ENCODE assay signal across 8 mouse cellular contexts in the genomic region with DNA sequence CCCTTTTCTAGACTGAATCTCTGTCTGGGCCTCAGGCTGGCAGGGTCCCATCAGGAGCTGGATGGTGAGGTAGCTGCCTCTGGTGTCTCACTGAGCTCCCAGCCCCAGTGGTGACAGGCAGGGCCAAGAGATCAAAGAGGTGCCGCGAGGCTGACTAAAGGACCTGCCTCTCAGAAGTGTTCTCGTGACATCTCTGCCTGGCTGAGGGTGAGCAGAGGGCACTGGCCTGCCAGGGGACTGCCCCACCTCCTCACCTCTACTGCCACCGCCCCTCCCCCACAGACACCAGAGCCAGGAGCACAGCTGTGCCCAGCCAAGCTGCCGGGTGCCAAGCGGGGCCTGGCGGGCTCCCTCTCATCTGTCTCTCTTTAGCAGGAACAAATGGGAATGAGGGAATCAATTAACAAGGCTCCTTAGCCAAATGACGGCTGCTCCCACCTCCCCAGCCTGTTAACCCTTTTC. TPM values are rescaled to one million over a fixed set of nuclear protein-coding genes. Genes with fewer than 3 reads are reported as not detected.
A peak's percentile ranks its signal among the peaks of the same experiment; 100 is the strongest.
DNase-seq lines count a peak whose midpoint lies in the region; ATAC-seq and TF ChIP-seq lines count a peak whose summit lies in the region.

No protein-coding gene starts in this region.

- peaks cover 5% of the 10 kb centered on the region; the same call in 1 of the 2 replicates for H3K4me1 ChIP-seq in liver, adult 2 months (ENCODE audit: control insufficient read depth, insufficient read depth, low read length)
- no peaks in the 10 kb centered on the region for H3K4me1 ChIP-seq in liver, postnatal 0 days (ENCODE audit: insufficient read depth)
- peaks cover 35% of the 10 kb centered on the region for H3K4me1 ChIP-seq in forebrain, postnatal 0 days (ENCODE audit: insufficient read depth)
- peaks cover 35% of the 10 kb centered on the region for H3K4me1 ChIP-seq in heart, postnatal 0 days (ENCODE audit: control insufficient read depth, insufficient read depth)
- H3K4me1 ChIP-seq in lung, postnatal 0 days (ENCODE audit: insufficient read depth, low read depth, low read length), result peaks cover 12% of the 10 kb centered on the region

- no peak overlapping the region for H3K4me3 ChIP-seq in liver, adult 2 months (ENCODE audit: insufficient read depth, low read depth, low read length)
- no peak overlapping the region for H3K4me3 ChIP-seq in liver, postnatal 0 days (ENCODE audit: low read depth, low read length)
- no peak overlapping the region for H3K4me3 ChIP-seq in forebrain, postnatal 0 days (ENCODE audit: low read depth, low read length)
- no peak overlapping the region for H3K4me3 ChIP-seq in heart, postnatal 0 days (ENCODE audit: low read depth, low read length)
- no peak overlapping the region for H3K4me3 ChIP-seq in lung, postnatal 0 days (ENCODE audit: low read depth, low read length)

- no peak overlapping the region for H3K9ac ChIP-seq in liver, adult 2 months (ENCODE audit: low read depth, low read length)
- H3K9ac ChIP-seq in liver, postnatal 0 days (replicated peaks), result no peak overlapping the region
- H3K9ac ChIP-seq in forebrain, postnatal 0 days, result no peak overlapping the region; the same call in 1 of the 2 replicates
- H3K9ac ChIP-seq in heart, postnatal 0 days (replicated peaks; ENCODE audit: low read depth, low read length), result no peak overlapping the region
- H3K9ac ChIP-seq in lung, postnatal 0 days (replicated peaks; ENCODE audit: low read depth), result no peak overlapping the region

- H3K4me2 ChIP-seq in liver, postnatal 0 days (ENCODE audit: low read depth, low read length), result no peak overlapping the region
- H3K4me2 ChIP-seq in forebrain, postnatal 0 days (ENCODE audit: low read depth), result no peak overlapping the region
- H3K4me2 ChIP-seq in heart, postnatal 0 days (ENCODE audit: low read depth, low read length), result no peak overlapping the region
- no peak overlapping the region for H3K4me2 ChIP-seq in lung, postnatal 0 days (replicated peaks; ENCODE audit: low read depth, low read length)

- no peaks in the 10 kb centered on the region for H3K9me3 ChIP-seq in liver, postnatal 0 days (ENCODE audit: low read length)
- no peaks in the 10 kb centered on the region for H3K9me3 ChIP-seq in forebrain, postnatal 0 days (ENCODE audit: low read length)
- H3K9me3 ChIP-seq in heart, postnatal 0 days (replicated peaks; ENCODE audit: control insufficient read depth, low read length), result no peaks in the 10 kb centered on the region
- H3K9me3 ChIP-seq in lung, postnatal 0 days (ENCODE audit: low read length), result no peaks in the 10 kb centered on the region

- no peaks in the 10 kb centered on the region for H3K36me3 ChIP-seq in liver, adult 2 months (ENCODE audit: control insufficient read depth, insufficient read depth, low read length)
- no peaks in the 10 kb centered on the region for H3K36me3 ChIP-seq in liver, postnatal 0 days (replicated peaks; ENCODE audit: insufficient read depth, low read length)
- no peaks in the 10 kb centered on the region for H3K36me3 ChIP-seq in forebrain, postnatal 0 days (ENCODE audit: insufficient read depth)
- H3K36me3 ChIP-seq in heart, postnatal 0 days (replicated peaks; ENCODE audit: control insufficient read depth, insufficient read depth, low read length), result no peaks in the 10 kb centered on the region
- H3K36me3 ChIP-seq in lung, postnatal 0 days (ENCODE audit: insufficient read depth, low read length), result no peaks in the 10 kb centered on the region

- H3K79me2 ChIP-seq in liver, adult 2 months (ENCODE audit: control insufficient read depth, insufficient read depth, low read length), result no peaks in the 10 kb centered on the region

- no peak for ATAC-seq in liver, postnatal 0 days
- ATAC-seq in forebrain, postnatal 0 days, result peak; percentile 72
- peak; percentile 93 for ATAC-seq in heart, postnatal 0 days (ENCODE audit: insufficient read depth, low read depth)
- peak; percentile 61 for ATAC-seq in lung, postnatal 0 days

- H3K27ac ChIP-seq in liver, adult 2 months (replicated peaks; ENCODE audit: insufficient read depth, low read depth, low read length), result no peak overlapping the region
- H3K27ac ChIP-seq in liver, postnatal 0 days (ENCODE audit: low read depth), result no peak overlapping the region
- H3K27ac ChIP-seq in forebrain, postnatal 0 days (ENCODE audit: low read depth, low read length), result peak overlapping the region; percentile 83
- H3K27ac ChIP-seq in heart, postnatal 0 days (ENCODE audit: low read depth), result peak overlapping the region; percentile 85
- H3K27ac ChIP-seq in lung, postnatal 0 days (ENCODE audit: low read length), result peak overlapping the region; percentile 43

- no peak for TF ChIP-seq EP300 in liver, postnatal 0 days (IDR thresholded peaks at IDR 0.05; ENCODE audit: low read depth)
- TF ChIP-seq EP300 in heart, postnatal 0 days (IDR thresholded peaks at IDR 0.05; ENCODE audit: low read depth), result peak; percentile 97
- no peak for TF ChIP-seq EP300 in lung, postnatal 0 days (IDR thresholded peaks at IDR 0.05)

- DNase-seq in liver, adult 2 months (ENCODE audit: extremely low read depth, low read depth, low spot score), result peak; percentile 88
- no peak for DNase-seq in liver, postnatal 0 days
- DNase-seq in forebrain, postnatal 0 days, result peak; percentile 83
- DNase-seq in heart, postnatal 0 days (ENCODE audit: low spot score), result peak; percentile 98
- peak; percentile 71 to 83 for DNase-seq in kidney, postnatal 4 days
- peak; percentile 87 for DNase-seq in lung, postnatal 0 days (ENCODE audit: low spot score)
- peak; percentile 73 for DNase-seq in right cerebral cortex, postnatal 14 days
- DNase-seq in urinary bladder, postnatal 10 days (ENCODE audit: low spot score), result no peak

- H3K27me3 ChIP-seq in liver, adult 2 months (ENCODE audit: control insufficient read depth, insufficient read depth, low read length), result no peaks in the 10 kb centered on the region
- H3K27me3 ChIP-seq in liver, postnatal 0 days (ENCODE audit: insufficient read depth, low read length), result peaks cover 2% of the 10 kb centered on the region; the same call in 1 of the 2 replicates
- no peaks in the 10 kb centered on the region for H3K27me3 ChIP-seq in forebrain, postnatal 0 days (ENCODE audit: insufficient read depth, low read length)
- H3K27me3 ChIP-seq in heart, postnatal 0 days (ENCODE audit: control insufficient read depth, insufficient read depth, low read length), result peaks cover 5% of the 10 kb centered on the region
- H3K27me3 ChIP-seq in lung, postnatal 0 days (replicated peaks; ENCODE audit: insufficient read depth, low read length), result no peaks in the 10 kb centered on the region

- TF ChIP-seq POLR2A in liver, adult 2 months (IDR thresholded peaks at IDR 0.05; ENCODE audit: extremely low read depth, insufficient read depth, low read length), result no peak

- no peak for TF ChIP-seq CTCF in liver, adult 2 months (IDR thresholded peaks at IDR 0.05; ENCODE audit: low read depth, low read length)
- TF ChIP-seq CTCF in liver, postnatal 0 days (IDR thresholded peaks at IDR 0.05; ENCODE audit: low read depth), result no peak
- no peak for TF ChIP-seq CTCF in forebrain, postnatal 0 days (IDR thresholded peaks at IDR 0.05; ENCODE audit: low read depth)
- no peak for TF ChIP-seq CTCF in heart, postnatal 0 days (IDR thresholded peaks at IDR 0.05; ENCODE audit: low read depth)
- TF ChIP-seq CTCF in lung, postnatal 0 days (IDR thresholded peaks at IDR 0.05), result no peak

- 14% methylated on average over 8 of the region's 8 CpGs for WGBS in liver, adult 2 months
- WGBS in liver, postnatal 0 days (ENCODE audit: insufficient replicate concordance), result 38% methylated on average over 8 of the region's 8 CpGs
- WGBS in forebrain, postnatal 0 days, result 10% methylated on average over 8 of the region's 8 CpGs
- 12% methylated on average over 8 of the region's 8 CpGs for WGBS in heart, postnatal 0 days
- 6% methylated on average over 7 of the region's 8 CpGs for WGBS in lung, postnatal 0 days

RNA-seq across cellular contexts. Expression of a gene that starts 38.3 kb away (rescaled TPM):
- 0.07 TPM in 1 of 2 replicates, not detected in the other for total RNA-seq in liver, adult 2 months (2014; rRNA removed)
- 0.02 and 0.07 TPM in 2 replicates for polyA plus RNA-seq in liver, adult 2 months (2012; rRNA removed)
- polyA plus RNA-seq in liver, postnatal 0 days (2015; fragmentation: Nextera tagmentation; extraction: Ambion mirVana), result not detected in 2 replicates
- 40.8 and 44.0 TPM in 2 replicates for total RNA-seq in forebrain, postnatal 0 days (2014; rRNA removed)
- polyA plus RNA-seq in forebrain, postnatal 0 days (2015; fragmentation: Nextera tagmentation; extraction: Ambion mirVana), result 3.5 and 3.6 TPM in 2 replicates
- 1.8 and 4.0 TPM in 2 replicates for total RNA-seq in heart, postnatal 0 days (2014; rRNA removed; ENCODE audit: low replicate concordance)
- polyA plus RNA-seq in heart, postnatal 0 days (2015; fragmentation: Nextera tagmentation; extraction: Ambion mirVana), result 0.19 and 0.38 TPM in 2 replicates
- 0.13 and 0.26 TPM in 2 replicates for polyA plus RNA-seq in lung, postnatal 0 days (2015; fragmentation: Nextera tagmentation; extraction: Ambion mirVana)

Comparison
In these comparisons a context has a peak if more than half of its experiments do, and no peak if none do; other contexts are left out.
1. DNase-seq: peak in liver, adult 2 months (single experiment), forebrain, postnatal 0 days (single experiment), heart, postnatal 0 days (single experiment), kidney, postnatal 4 days (2 of 2), lung, postnatal 0 days (single experiment) and right cerebral cortex, postnatal 14 days (single experiment); none in liver, postnatal 0 days (single experiment) and urinary bladder, postnatal 10 days (single experiment).
2. H3K27ac ChIP-seq: peak in forebrain, postnatal 0 days (single experiment), heart, postnatal 0 days (single experiment) and lung, postnatal 0 days (single experiment); none in liver, adult 2 months (single experiment) and liver, postnatal 0 days (single experiment).